Mouse (Mus musculus) lung, postnatal 10 days (tissue): Measurements from ENCODE around the gene Rnf39.
"Not testable (repeated sequence)": the region's sequence is repeated elsewhere in the genome, so short reads cannot be mapped to it uniquely, and the experiment has no call there.

Experiments
- DNase-seq: peaks from one replicate; pipeline ENCODE4 v3.0.0; 2021

Gene Rnf39

DNA sequence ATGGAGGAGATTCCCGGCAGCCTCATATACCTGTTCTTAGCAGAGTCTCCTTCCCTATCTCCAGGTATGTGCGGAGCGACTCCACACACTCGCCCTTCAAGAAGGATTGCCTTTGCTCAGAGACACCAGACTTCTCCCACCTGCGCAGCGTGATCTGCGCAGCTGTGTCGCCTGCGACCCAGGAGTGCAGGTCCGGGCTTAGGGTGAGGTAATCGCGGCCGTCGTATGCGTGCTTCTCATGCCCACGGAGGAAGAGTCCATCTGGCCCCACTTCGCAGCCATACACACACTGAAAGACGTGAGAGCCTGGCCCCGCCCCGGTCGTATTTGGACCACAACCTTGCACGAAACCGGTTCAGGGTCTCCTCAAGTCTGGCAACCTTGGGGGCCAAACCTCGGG, 45.8 kb downstream of the Rnf39 start:
- DNase-seq = no peak

DNA sequence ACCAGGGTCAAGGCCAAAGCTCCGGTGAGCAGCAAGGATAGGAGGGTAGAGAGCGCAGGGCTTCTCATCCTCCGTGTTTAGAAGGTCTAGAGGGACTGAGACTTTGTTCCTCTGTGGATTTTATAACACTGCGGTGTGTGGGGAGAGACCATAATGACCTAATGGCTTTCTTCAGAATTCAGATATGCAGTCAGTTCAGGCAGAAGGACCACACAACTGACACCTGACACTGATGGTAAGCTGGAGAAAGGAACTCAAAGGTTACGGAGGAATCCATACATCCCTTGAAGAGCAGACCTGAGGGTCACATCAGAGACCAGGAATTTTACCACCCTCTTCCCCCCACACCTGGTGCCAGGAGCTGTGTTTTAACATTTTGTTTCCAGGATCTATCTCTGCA, 46.7 kb downstream of the Rnf39 start, which contains the start of gene H2-M5:
Gene H2-M5, minus strand, starts transcription at position 101 of the 400 bp plus-strand sequence.
- DNase-seq = no peak

DNA sequence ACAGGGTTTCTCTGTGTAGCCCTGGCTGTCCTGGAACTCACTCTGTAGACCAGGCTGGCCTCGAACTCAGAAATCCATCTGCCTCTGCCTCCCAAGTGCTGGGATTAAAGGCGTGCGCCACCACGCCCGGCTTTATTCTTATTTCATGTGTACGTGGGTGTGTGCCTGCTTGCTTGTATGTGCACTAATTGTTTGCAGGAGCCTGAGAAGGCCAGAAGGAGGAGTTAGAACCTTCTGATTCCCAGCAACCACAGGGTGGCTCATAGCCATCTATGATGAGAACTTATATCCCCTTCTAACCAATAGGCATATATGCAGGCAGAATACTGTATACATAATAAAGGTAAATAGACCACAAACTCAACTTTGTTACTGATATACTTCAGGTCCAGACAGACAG, 47.9 kb downstream of the Rnf39 start:
- DNase-seq = not testable (repeated sequence)

DNA sequence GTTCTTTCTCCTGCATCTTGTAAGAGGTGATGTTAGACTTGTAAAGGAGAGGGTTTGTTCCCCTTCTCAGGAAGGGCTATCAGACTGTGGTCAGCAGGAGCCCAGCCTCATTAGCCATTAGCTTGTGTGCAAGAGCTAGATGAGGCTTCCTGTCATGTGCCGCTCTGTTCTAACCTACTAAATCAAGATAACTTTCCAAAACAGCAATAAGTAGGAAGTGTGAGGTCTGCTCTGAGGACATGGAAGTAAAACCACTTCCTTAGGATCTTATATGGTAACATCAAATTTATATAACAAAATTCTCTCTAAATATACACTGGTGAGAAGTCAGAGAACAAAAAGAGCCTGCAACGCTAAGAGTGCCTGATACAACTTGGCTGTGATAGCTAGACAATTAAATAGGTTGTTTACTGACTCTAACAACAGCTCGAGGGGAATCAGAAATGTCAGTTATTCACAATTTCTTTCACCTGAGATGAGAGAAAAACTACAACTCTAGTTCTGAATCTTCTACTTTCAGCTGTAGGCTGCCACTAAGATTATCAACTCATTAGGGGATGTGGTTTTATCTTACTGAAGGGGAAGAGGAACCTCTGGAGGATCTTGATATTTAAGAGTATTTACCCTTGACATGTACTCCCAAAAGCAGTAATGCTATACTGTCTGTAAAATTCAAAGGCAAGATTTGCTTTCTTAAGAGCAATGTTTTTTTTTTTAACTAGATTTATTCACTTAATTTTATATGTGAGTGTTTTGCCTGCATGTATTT, 49.8 kb downstream of the Rnf39 start:
- DNase-seq = no peak

DNA sequence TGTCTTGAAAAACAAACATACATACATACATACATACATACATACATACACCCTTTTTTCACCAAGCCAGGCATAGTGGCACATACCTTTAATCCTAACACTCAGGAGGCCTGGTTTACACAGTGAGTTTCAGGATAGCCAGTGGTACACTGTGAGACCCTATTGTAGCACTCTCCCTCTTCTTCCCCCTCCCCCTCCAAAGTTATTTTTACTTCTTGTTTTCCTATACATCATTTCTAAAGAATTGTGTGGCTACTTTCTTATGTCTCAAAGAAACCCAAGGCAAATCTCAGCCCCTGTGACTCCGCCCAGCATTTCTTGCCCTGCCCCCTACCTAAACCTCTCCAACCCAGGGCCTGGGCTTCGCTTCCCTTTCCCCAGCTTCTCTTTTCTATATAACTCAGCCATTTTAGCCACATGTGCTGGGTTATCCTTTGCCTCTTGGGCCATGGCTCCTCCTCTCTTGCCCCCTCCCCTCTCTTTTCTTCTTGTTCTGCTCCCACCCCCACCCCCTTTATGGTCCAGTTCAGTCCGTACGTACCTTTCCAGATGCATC, 51.1 kb downstream of the Rnf39 start:
- no peak for DNase-seq

DNA sequence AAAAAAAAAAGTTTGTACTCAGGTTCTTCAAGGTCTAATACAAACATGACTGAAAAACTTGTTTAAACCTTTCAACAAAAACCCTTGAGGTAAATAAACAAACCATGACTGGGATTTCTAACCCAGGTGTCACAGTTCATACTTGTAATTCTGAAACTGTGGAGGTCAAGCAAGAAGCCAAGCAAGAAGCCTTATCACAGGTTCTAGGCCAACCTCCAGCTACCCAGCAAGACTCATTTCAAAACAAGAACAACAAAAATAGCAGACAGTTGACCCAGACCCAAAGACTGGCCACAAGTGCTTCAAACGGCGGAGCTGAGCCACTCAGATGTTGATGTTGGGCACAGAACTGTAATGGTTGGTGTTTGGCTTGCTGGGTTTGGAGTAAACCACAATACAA, 51.8 kb downstream of the Rnf39 start:
- no peak for DNase-seq

DNA sequence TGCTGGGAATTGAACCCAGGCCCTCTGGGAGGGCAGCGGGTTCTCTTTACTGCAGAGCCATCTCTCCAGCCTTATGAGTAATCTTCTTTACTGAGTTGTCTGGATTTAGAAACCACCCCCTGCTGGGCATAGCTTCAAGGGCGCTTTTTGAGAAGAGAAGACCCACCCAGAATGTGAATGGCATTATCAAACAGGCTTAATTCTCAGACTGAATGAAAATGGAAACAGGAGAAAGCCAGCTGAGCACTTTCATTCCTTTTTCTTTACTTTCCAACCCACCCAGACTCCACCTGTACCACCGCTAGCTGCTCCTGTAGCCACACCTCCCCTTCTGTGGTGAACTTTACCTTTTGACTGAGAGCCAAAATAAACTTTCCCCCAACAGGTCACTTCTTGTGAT, 52.7 kb downstream of the Rnf39 start:
- no peak for DNase-seq

DNA sequence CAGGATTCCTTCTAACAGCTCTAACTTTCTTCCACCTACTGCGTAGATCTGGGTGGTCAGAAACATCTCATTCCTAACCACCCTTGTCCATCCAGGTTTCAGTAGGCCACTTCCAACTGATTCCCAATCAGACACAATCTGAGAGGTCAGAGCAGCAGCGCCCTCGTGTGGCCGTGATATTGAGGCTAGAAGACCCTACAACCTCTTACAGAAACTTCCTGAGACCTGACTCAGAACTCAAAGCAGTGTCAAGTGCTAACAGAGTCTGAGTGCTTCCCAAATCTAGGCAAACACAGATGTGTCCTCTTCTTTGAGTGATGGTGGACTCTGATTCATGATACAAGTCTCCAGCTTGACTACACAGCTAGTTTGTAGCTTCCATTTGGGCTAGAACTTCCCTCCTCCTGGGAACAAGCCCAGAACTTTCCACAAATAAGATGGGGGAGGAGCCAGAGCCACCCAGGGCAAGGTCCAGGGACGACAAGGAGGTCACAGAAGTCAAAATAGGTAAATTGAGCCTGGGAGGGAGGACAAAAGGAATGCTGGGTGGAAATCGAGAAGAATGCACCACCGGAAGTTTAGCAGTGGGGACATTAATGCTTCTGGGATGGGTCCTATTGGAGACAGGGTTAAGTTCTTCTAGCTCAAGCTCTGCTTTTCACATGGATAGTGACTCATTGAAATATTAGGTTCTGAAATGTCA, 54.5 kb downstream of the Rnf39 start:
- peak; percentile 90 for DNase-seq
